Mouse (Mus musculus): Measurements from ENCODE around the gene Madcam1.

GRCm38 (mm10) chr10:79673054-79673453, 8.7 kb downstream of the Madcam1 start:
- no peak for TF ChIP-seq CTCF (IDR thresholded peaks at IDR 0.05)
- TF ChIP-seq EP300 (IDR thresholded peaks at IDR 0.05) = no peak
